Mouse (Mus musculus) myocyte (in vitro differentiated cells): Measurements from ENCODE around the gene Caln1. TPM values are rescaled to one million over a fixed set of nuclear protein-coding genes. Genes with fewer than 3 reads are reported as not detected.

Source experiments
- H3K27me3 ChIP-seq: one replicate; pipeline ENCODE4 v1.6.1; 2011; ENCODE audit not compliant: control insufficient read depth, insufficient read depth, insufficient read length
- H3K36me3 ChIP-seq: one replicate; pipeline ENCODE4 v1.6.1; 2011; ENCODE audit not compliant: control insufficient read depth, insufficient read depth
- H3K4me2 ChIP-seq: one replicate; pipeline ENCODE4 v1.6.1; 2011; ENCODE audit warnings: low read depth, control low read depth
- H3K4me3 ChIP-seq: one replicate; pipeline ENCODE4 v1.5.1; 2011; ENCODE audit warnings: mild to moderate bottlenecking, control low read depth, moderate library complexity
- H3K79me2 ChIP-seq: one replicate; pipeline ENCODE4 v1.6.1; 2011; ENCODE audit not compliant: control insufficient read depth, insufficient read depth
- H3ac ChIP-seq: one replicate; pipeline ENCODE4 v1.6.1; 2011; ENCODE audit not compliant: control insufficient read depth, insufficient read length
- CEBPB ChIP-seq: IDR thresholded peaks from 2 replicates; pipeline ENCODE4 v1.6.1; 2011; ENCODE audit warnings: mild to moderate bottlenecking, moderate library complexity; ENCODE audit not compliant: poor library complexity, insufficient read depth, severe bottlenecking
- E2F4 ChIP-seq: IDR thresholded peaks from one replicate; pipeline ENCODE4 v1.6.1; 2011; ENCODE audit warnings: mild to moderate bottlenecking, control low read depth, moderate library complexity; ENCODE audit not compliant: insufficient read depth
- MAX ChIP-seq: IDR thresholded peaks from one replicate; pipeline ENCODE4 v1.6.1; 2011; ENCODE audit warnings: low read depth, mild to moderate bottlenecking, control low read depth
- MYOD1 ChIP-seq, 3 experiments: IDR thresholded peaks; one replicate each; pipeline ENCODE4 v1.6.1; 2011; ENCODE audit warnings: control low read depth in 2 of 3, low read depth in 2 of 3, mild to moderate bottlenecking in 2 of 3, moderate library complexity in 1 of 3; ENCODE audit not compliant: insufficient read length in 2 of 3, control insufficient read depth in 1 of 3
- MYOG ChIP-seq, 3 experiments: IDR thresholded peaks; one replicate each; pipeline ENCODE4 v1.6.1; 2011; ENCODE audit warnings: control low read depth in 2 of 3, low read depth in 2 of 3, mild to moderate bottlenecking in 2 of 3; ENCODE audit not compliant: insufficient read length in 2 of 3, control insufficient read depth in 1 of 3, insufficient read depth in 1 of 3
- POLR2A ChIP-seq: IDR thresholded peaks from one replicate; pipeline ENCODE4 v1.6.1; 2011; ENCODE audit warnings: low read depth, mild to moderate bottlenecking, control low read depth, moderate library complexity; ENCODE audit not compliant: insufficient read length
- POLR2AphosphoS2 ChIP-seq: IDR thresholded peaks from one replicate; pipeline ENCODE4 v1.6.1; 2011; ENCODE audit warnings: low read depth, control low read depth; ENCODE audit not compliant: insufficient read length
- REST ChIP-seq: IDR thresholded peaks from one replicate; pipeline ENCODE4 v1.6.1; 2011; ENCODE audit warnings: mild to moderate bottlenecking, control low read depth, moderate library complexity; ENCODE audit not compliant: insufficient read depth, insufficient read length
- SRF ChIP-seq: IDR thresholded peaks from one replicate; pipeline ENCODE4 v1.6.1; 2011; ENCODE audit warnings: low read depth; ENCODE audit not compliant: control insufficient read depth, insufficient read length
- TCF12 ChIP-seq: IDR thresholded peaks from one replicate; pipeline ENCODE4 v1.6.1; 2011; ENCODE audit warnings: mild to moderate bottlenecking, control low read depth; ENCODE audit not compliant: poor library complexity, insufficient read depth, severe bottlenecking
- TCF3 ChIP-seq: IDR thresholded peaks from one replicate; pipeline ENCODE4 v1.6.1; 2011; ENCODE audit warnings: low read depth, control low read depth; ENCODE audit not compliant: insufficient read length
- USF1 ChIP-seq: IDR thresholded peaks from one replicate; pipeline ENCODE4 v1.6.1; 2011; ENCODE audit warnings: low read depth, mild to moderate bottlenecking, control low read depth, moderate library complexity
- polyA plus RNA-seq: library from polyadenylated mRNA; unstranded; fragments of >200 nt; fragmentation: generic; extraction: Trizol; gene quantifications from one replicate; pipeline ENCODE4 v1.2.1, GENCODE M21; 2012; ENCODE audit warnings: missing spikeins

Caln1 gene
- polyA plus RNA-seq, 1 experiment = not detected

GRCm38 (mm10) chr5:130335462-130335861 is 33.8 kb upstream of the Caln1 start:
- Histone ChIP-seq H3K27me3 (no peaks in the 10 kb centered on the region), H3K36me3 (no peaks in the 10 kb centered on the region), H3K4me2 (no peak overlapping the region), H3K79me2 (no peaks in the 10 kb centered on the region), H3ac (no peak overlapping the region), H3K4me3 (no peak overlapping the region)
- no peak for TF ChIP-seq REST
- no peak for TF ChIP-seq CEBPB
- TF ChIP-seq TCF12 = no peak
- TF ChIP-seq USF1 = no peak
- no peak for TF ChIP-seq MYOG (IDR thresholded peaks at IDR 0.05; ENCODE audit: control insufficient read depth in 1 of 3, insufficient read depth in 1 of 3, insufficient read length in 2 of 3, low read depth in 2 of 3)
- TF ChIP-seq SRF = no peak

DNA sequence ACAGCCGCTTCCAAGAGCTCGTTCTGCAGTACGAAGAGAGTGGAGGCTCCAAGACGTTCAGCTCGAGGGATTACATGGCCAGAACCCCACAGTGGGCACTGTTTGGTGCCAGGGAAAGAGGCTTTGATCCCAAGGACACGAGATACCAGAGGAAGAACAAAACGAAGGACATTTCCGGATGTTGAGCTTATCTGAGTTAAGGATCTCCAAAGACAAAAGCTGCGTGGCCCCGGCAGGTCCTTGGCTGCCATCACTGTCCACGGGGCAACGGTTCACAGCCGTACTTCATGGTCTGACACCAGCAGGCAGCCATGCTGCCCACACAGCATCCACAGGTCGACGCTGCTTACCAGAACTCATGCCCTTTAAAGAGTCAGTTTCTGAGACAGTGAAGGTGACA is 28.6 kb upstream of the Caln1 start:
- H3ac ChIP-seq = no peak overlapping the region
- TF ChIP-seq REST (no peak), USF1 (no peak), POLR2AphosphoS2 (no peak), MYOD1 (IDR thresholded peaks at IDR 0.05; ENCODE audit: control insufficient read depth in 1 of 3, insufficient read length in 2 of 3, low read depth in 2 of 3) (no peak), CEBPB (no peak), POLR2A (no peak), TCF12 (no peak), MYOG (IDR thresholded peaks at IDR 0.05; ENCODE audit: control insufficient read depth in 1 of 3, insufficient read depth in 1 of 3, insufficient read length in 2 of 3, low read depth in 2 of 3) (no peak), SRF (no peak), MAX (no peak), TCF3 (no peak), E2F4 (no peak)

GRCm38 (mm10) chr5:130344999-130345398 is 24.3 kb upstream of the Caln1 start:
- Histone ChIP-seq H3K4me2 (no peak overlapping the region), H3K4me3 (no peak overlapping the region), H3ac (no peak overlapping the region), H3K27me3 (no peaks in the 10 kb centered on the region), H3K79me2 (no peaks in the 10 kb centered on the region), H3K36me3 (no peaks in the 10 kb centered on the region)
- TF ChIP-seq SRF (no peak), TCF12 (no peak), USF1 (no peak), TCF3 (no peak), E2F4 (no peak), MYOG (IDR thresholded peaks at IDR 0.05; ENCODE audit: control insufficient read depth in 1 of 3, insufficient read depth in 1 of 3, insufficient read length in 2 of 3, low read depth in 2 of 3) (no peak), POLR2A (no peak), CEBPB (no peak), REST (no peak), POLR2AphosphoS2 (no peak), MAX (no peak), MYOD1 (IDR thresholded peaks at IDR 0.05; ENCODE audit: control insufficient read depth in 1 of 3, insufficient read length in 2 of 3, low read depth in 2 of 3) (no peak)

More for the DNA sequence above, 28.6 kb upstream of the Caln1 start:
- no peak overlapping the region for H3K4me2 ChIP-seq
- no peaks in the 10 kb centered on the region for H3K36me3 ChIP-seq
- H3K27me3 ChIP-seq = no peaks in the 10 kb centered on the region
- no peak overlapping the region for H3K4me3 ChIP-seq
- H3K79me2 ChIP-seq = no peaks in the 10 kb centered on the region

DNA sequence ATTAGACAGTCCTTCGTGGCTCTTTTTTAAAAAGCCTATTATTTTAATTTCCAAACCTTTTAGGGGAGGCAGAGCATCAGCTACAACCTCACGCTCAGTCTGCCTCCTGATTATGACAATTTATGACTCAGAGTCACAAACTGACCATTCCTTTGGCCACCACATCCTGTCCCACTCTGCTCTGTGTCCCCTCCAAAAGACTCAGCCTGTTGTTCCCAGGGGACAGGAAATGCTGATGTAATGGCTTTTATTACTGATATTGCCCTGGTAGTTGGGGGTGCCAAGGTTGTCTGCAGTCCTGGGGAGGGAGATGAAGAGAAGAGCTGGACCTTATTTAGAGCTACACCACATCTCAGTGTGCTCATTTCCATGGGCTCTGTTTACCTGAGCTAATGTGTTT is 23.4 kb upstream of the Caln1 start:
- H3K27me3 ChIP-seq = no peaks in the 10 kb centered on the region
- no peaks in the 10 kb centered on the region for H3K79me2 ChIP-seq
- no peak overlapping the region for H3ac ChIP-seq
- TF ChIP-seq MYOG (IDR thresholded peaks at IDR 0.05; ENCODE audit: control insufficient read depth in 1 of 3, insufficient read depth in 1 of 3, insufficient read length in 2 of 3, low read depth in 2 of 3) = no peak
- TF ChIP-seq USF1 = no peak
- TF ChIP-seq E2F4 = no peak
- no peak for TF ChIP-seq CEBPB
- TF ChIP-seq POLR2AphosphoS2 = no peak
- TF ChIP-seq POLR2A = no peak
- TF ChIP-seq SRF = no peak
- TF ChIP-seq MAX = no peak
- no peak for TF ChIP-seq TCF3
- TF ChIP-seq TCF12 = no peak
- TF ChIP-seq REST = no peak
- no peak for TF ChIP-seq MYOD1 (IDR thresholded peaks at IDR 0.05; ENCODE audit: control insufficient read depth in 1 of 3, insufficient read length in 2 of 3, low read depth in 2 of 3)
- H3K4me2 ChIP-seq = no peak overlapping the region
- H3K36me3 ChIP-seq = no peaks in the 10 kb centered on the region
- H3K4me3 ChIP-seq = no peak overlapping the region

GRCm38 (mm10) chr5:130355223-130355622 is 14.0 kb upstream of the Caln1 start:
- Histone ChIP-seq H3K36me3 (no peaks in the 10 kb centered on the region), H3K4me2 (no peak overlapping the region), H3K4me3 (no peak overlapping the region), H3ac (no peak overlapping the region), H3K79me2 (no peaks in the 10 kb centered on the region), H3K27me3 (no peaks in the 10 kb centered on the region)
- no peak for TF ChIP-seq E2F4
- TF ChIP-seq MAX = no peak
- TF ChIP-seq TCF3 = no peak
- TF ChIP-seq SRF = no peak
